In genomic region chr10:80756099-80756498, GRCm38 (mm10) we compare ENCODE assay signal across 7 mouse cellular contexts. TPM values are rescaled to one million over a fixed set of nuclear protein-coding genes. Genes with fewer than 3 reads are reported as not detected.
DNase-seq lines count a peak whose midpoint lies in the region; ATAC-seq and TF ChIP-seq lines count a peak whose summit lies in the region.

No protein-coding gene starts in this region.

- TF ChIP-seq EP300 in CH12.LX (IDR thresholded peaks at IDR 0.05; ENCODE audit: low read length) = no peak
- no peak for TF ChIP-seq EP300 in liver, embryonic 14.5 days (IDR thresholded peaks at IDR 0.05; ENCODE audit: low read depth)

- TF ChIP-seq POLR2A in CH12.LX (IDR thresholded peaks at IDR 0.05; ENCODE audit: low read depth, low read length) = no peak

- H3K9me3 ChIP-seq in CH12.LX (replicated peaks; ENCODE audit: low read length) = no peaks in the 10 kb centered on the region
- H3K9me3 ChIP-seq in heart, embryonic 15.5 days (replicated peaks) = no peaks in the 10 kb centered on the region
- H3K9me3 ChIP-seq in liver, embryonic 14.5 days (ENCODE audit: control insufficient read depth, low read length) = no peaks in the 10 kb centered on the region

- peaks cover 0 to 26% of the 10 kb centered on the region in 2 experiments for H3K36me3 ChIP-seq in CH12.LX (replicated peaks in 1 of 2; ENCODE audit: control insufficient read depth in 1 of 2, insufficient read depth in 1 of 2, low read length in 1 of 2)
- H3K36me3 ChIP-seq in heart, embryonic 15.5 days = no peaks in the 10 kb centered on the region
- H3K36me3 ChIP-seq in liver, embryonic 14.5 days (replicated peaks; ENCODE audit: control insufficient read depth, insufficient read depth, low read depth) = no peaks in the 10 kb centered on the region

- no peak for TF ChIP-seq CTCF in CH12.LX (conservative IDR thresholded peaks at IDR 0.05 in 1 of 2, IDR thresholded peaks at IDR 0.05 in 1 of 2; ENCODE audit: low read depth in 2 of 2, low read length in 2 of 2)
- peak; percentile 46 for TF ChIP-seq CTCF in liver, embryonic 14.5 days (IDR thresholded peaks at IDR 0.05; ENCODE audit: low read depth)

- in situ Hi-C loops in CH12.LX (cut with MboI; ENCODE audit: low pct_ligation_motif_present, low pct_unique_long_range_greater_than_20kb, low sequenced_read_pairs) = no loop called here

- DNase-seq in A20 (ENCODE audit: low read depth, low spot score) = peak; percentile 24
- no peak for DNase-seq in CH12.LX (ENCODE audit: extremely low read depth)
- no peak for DNase-seq in liver, embryonic 14.5 days (ENCODE audit: low read depth in 3 of 3, low spot score in 3 of 3)
- no peak for DNase-seq in adrenal gland, adult 8-10 months
- no peak for DNase-seq in layer of hippocampus, postnatal 25 days (ENCODE audit: extremely low spot score in 1 of 2, low spot score in 1 of 2)
- DNase-seq in right cerebral cortex, postnatal 25 days = no peak

- no peak overlapping the region for H3K27ac ChIP-seq in CH12.LX (ENCODE audit: insufficient read depth, low read depth)
- H3K27ac ChIP-seq in heart, embryonic 15.5 days = peak overlapping the region; percentile 87
- no peak overlapping the region for H3K27ac ChIP-seq in liver, embryonic 14.5 days

- peaks cover 59% of the 10 kb centered on the region for H3K79me2 ChIP-seq in CH12.LX (replicated peaks; ENCODE audit: control insufficient read depth, extremely low read depth, insufficient read depth, poor library complexity, severe bottlenecking)

- dilution Hi-C loops in CH12.LX (cut with MboI; ENCODE audit: extremely low pct_ligation_motif_present, extremely low pct_unique_long_range_greater_than_20kb, low sequenced_read_pairs) = no loop called here

- WGBS in heart, embryonic 15.5 days = 10% methylated on average over 3 of the region's 3 CpGs
- 20% methylated on average over 3 of the region's 3 CpGs for WGBS in liver, embryonic 14.5 days (ENCODE audit: insufficient replicate concordance)

- peak overlapping the region; percentile 52 for H3K4me2 ChIP-seq in CH12.LX (ENCODE audit: insufficient read depth, low read depth, poor library complexity, severe bottlenecking)
- H3K4me2 ChIP-seq in heart, embryonic 15.5 days = peak overlapping the region; percentile 74
- peak overlapping the region; percentile 97 for H3K4me2 ChIP-seq in liver, embryonic 14.5 days (ENCODE audit: low read depth)

- H3K9ac ChIP-seq in CH12.LX (ENCODE audit: insufficient read depth, low read depth) = peak overlapping the region; percentile 96
- peak overlapping the region; percentile 90 for H3K9ac ChIP-seq in heart, embryonic 15.5 days
- H3K9ac ChIP-seq in liver, embryonic 14.5 days (replicated peaks) = peak overlapping the region; percentile 84

- H3K4me1 ChIP-seq in CH12.LX (ENCODE audit: control insufficient read depth in 1 of 2, insufficient read depth in 2 of 2) = peaks cover 28 to 63% of the 10 kb centered on the region in 2 experiments
- H3K4me1 ChIP-seq in heart, embryonic 15.5 days (replicated peaks) = peaks cover 73% of the 10 kb centered on the region
- H3K4me1 ChIP-seq in liver, embryonic 14.5 days (replicated peaks; ENCODE audit: control insufficient read depth in 2 of 2, insufficient read depth in 2 of 2, low read length in 1 of 2) = peaks cover 26 to 46% of the 10 kb centered on the region in 2 experiments

- no peak for TF ChIP-seq RAD21 in CH12.LX (IDR thresholded peaks at IDR 0.05; ENCODE audit: low read depth, low read length)

- H3K27me3 ChIP-seq in CH12.LX (replicated peaks) = no peaks in the 10 kb centered on the region
- H3K27me3 ChIP-seq in heart, embryonic 15.5 days = no peaks in the 10 kb centered on the region
- H3K27me3 ChIP-seq in liver, embryonic 14.5 days (ENCODE audit: control insufficient read depth, insufficient read depth, low read length) = no peaks in the 10 kb centered on the region

- peak overlapping the region; percentile 93 to 98 (median 96) for H3K4me3 ChIP-seq in CH12.LX (replicated peaks in 1 of 3; ENCODE audit: low read depth in 2 of 3, low read length in 2 of 3, poor library complexity in 1 of 3)
- peak overlapping the region; percentile 89 for H3K4me3 ChIP-seq in heart, embryonic 15.5 days
- peak overlapping the region; percentile 86 to 99 for H3K4me3 ChIP-seq in liver, embryonic 14.5 days (ENCODE audit: insufficient read depth in 1 of 2, low read depth in 2 of 2, low read length in 2 of 2)

- no peak for ATAC-seq in heart, embryonic 15.5 days (replicated peaks; ENCODE audit: insufficient number of reproducible peaks, insufficient read depth, low FRiP score, low read depth)
- ATAC-seq in liver, embryonic 14.5 days (ENCODE audit: insufficient read depth) = no peak

TF ChIP-seq in CH12.LX, 34 proteins besides CTCF, POLR2A, EP300 and RAD21:
- TF ChIP-seq TCF12 (IDR thresholded peaks at IDR 0.05; ENCODE audit: low read depth, low read length) = no peak
- no peak for TF ChIP-seq ZKSCAN1 (IDR thresholded peaks at IDR 0.05; ENCODE audit: borderline replicate concordance, low read depth, low read length)
- TF ChIP-seq ZMIZ1 (IDR thresholded peaks at IDR 0.05; ENCODE audit: low read depth, low read length) = no peak
- TF ChIP-seq USF2 (conservative IDR thresholded peaks at IDR 0.05; ENCODE audit: low read depth, low read length) = no peak
- TF ChIP-seq MXI1 (IDR thresholded peaks at IDR 0.05; ENCODE audit: low read depth, low read length) = 0 out of 2 replicates have a peak, but pooled peaks have one; percentile 33
- TF ChIP-seq TBP (conservative IDR thresholded peaks at IDR 0.05; ENCODE audit: low read depth, low read length) = no peak

RNA-seq across cellular contexts. Expression of gene Dot1l, which starts 1.1 kb away (rescaled TPM):
- 13.3 and 15.5 TPM in 2 replicates for total RNA-seq in CH12.LX (2012; rRNA removed)
- total RNA-seq in CH12.LX (2014; rRNA removed) = 2.7 and 3.3 TPM in 2 replicates
- polyA plus RNA-seq in CH12.LX (2012; ENCODE audit: insufficient read length, low read depth) = 30.9 and 43.8 TPM in 2 replicates
- polyA plus RNA-seq in heart, embryonic 15.5 days (2015; fragmentation: Nextera tagmentation; extraction: Ambion mirVana) = 16.1 and 22.4 TPM in 2 replicates
- 11.5 and 11.6 TPM in 2 replicates for polyA plus RNA-seq in liver, embryonic 14.5 days (2012; rRNA removed)
- 7.1 and 8.3 TPM in 2 replicates for polyA plus RNA-seq in liver, embryonic 14.5 days (2014; fragmentation: Nextera tagmentation; extraction: Ambion mirVana)
- 10 to 100 TPM; 35.0 to 78.6 (median 57.4) TPM for total RNA-seq in adrenal gland, adult 8-10 months (2022)
- 10 to 100 TPM; 39.9 to 60.6 TPM for total RNA-seq in layer of hippocampus, postnatal 25 days (2021)

RNA-seq across cellular contexts. Expression of gene Ap3d1, which starts 14.0 kb away (rescaled TPM):
- total RNA-seq in CH12.LX (2012; rRNA removed) (48.1 and 49.4 TPM in 2 replicates), CH12.LX (2014; rRNA removed) (24.2 and 28.4 TPM in 2 replicates)
- polyA plus RNA-seq in CH12.LX (2012; ENCODE audit: insufficient read length, low read depth) = 46.5 and 57.0 TPM in 2 replicates
- 45.0 and 51.4 TPM in 2 replicates for polyA plus RNA-seq in heart, embryonic 15.5 days (2015; fragmentation: Nextera tagmentation; extraction: Ambion mirVana)
- 24.5 and 26.2 TPM in 2 replicates for polyA plus RNA-seq in liver, embryonic 14.5 days (2012; rRNA removed)
- polyA plus RNA-seq in liver, embryonic 14.5 days (2014; fragmentation: Nextera tagmentation; extraction: Ambion mirVana) = 20.1 and 22.4 TPM in 2 replicates
- total RNA-seq in adrenal gland, adult 8-10 months (2022) = 100 to 1,000 TPM in 2 of 4 experiments, 10 to 100 TPM in 2; 91.8 to 136 (median 113) TPM
- total RNA-seq in layer of hippocampus, postnatal 25 days (2021) = 100 to 1,000 TPM; 128 to 143 TPM

RNA-seq across cellular contexts. Expression of gene Sf3a2, which starts 41.9 kb away (rescaled TPM):
- total RNA-seq in CH12.LX (2012; rRNA removed) (29.0 and 36.5 TPM in 2 replicates), CH12.LX (2014; rRNA removed) (7.8 and 12.4 TPM in 2 replicates)
- 136 and 153 TPM in 2 replicates for polyA plus RNA-seq in CH12.LX (2012; ENCODE audit: insufficient read length, low read depth)
- polyA plus RNA-seq in heart, embryonic 15.5 days (2015; fragmentation: Nextera tagmentation; extraction: Ambion mirVana) = 38.3 and 48.3 TPM in 2 replicates
- 26.1 and 35.6 TPM in 2 replicates for polyA plus RNA-seq in liver, embryonic 14.5 days (2012; rRNA removed)
- polyA plus RNA-seq in liver, embryonic 14.5 days (2014; fragmentation: Nextera tagmentation; extraction: Ambion mirVana) = 36.1 and 40.7 TPM in 2 replicates
- 10 to 100 TPM; 52.0 to 78.6 (median 55.5) TPM for total RNA-seq in adrenal gland, adult 8-10 months (2022)
- 10 to 100 TPM; 46.2 to 52.0 TPM for total RNA-seq in layer of hippocampus, postnatal 25 days (2021)

RNA-seq across cellular contexts. Expression of gene Plekhj1, which starts 42.3 kb away (rescaled TPM):
- total RNA-seq in CH12.LX (2012; rRNA removed) = 63.8 and 81.8 TPM in 2 replicates
- total RNA-seq in CH12.LX (2014; rRNA removed) = 51.5 and 63.4 TPM in 2 replicates
- 119 and 123 TPM in 2 replicates for polyA plus RNA-seq in CH12.LX (2012; ENCODE audit: insufficient read length, low read depth)
- polyA plus RNA-seq in heart, embryonic 15.5 days (2015; fragmentation: Nextera tagmentation; extraction: Ambion mirVana) = 65.2 and 83.1 TPM in 2 replicates
- polyA plus RNA-seq in liver, embryonic 14.5 days (2012; rRNA removed) = 46.7 and 50.8 TPM in 2 replicates
- 77.0 and 85.0 TPM in 2 replicates for polyA plus RNA-seq in liver, embryonic 14.5 days (2014; fragmentation: Nextera tagmentation; extraction: Ambion mirVana)
- 100 to 1,000 TPM in 3 of 4 experiments, 10 to 100 TPM in 1; 92.4 to 130 (median 107) TPM for total RNA-seq in adrenal gland, adult 8-10 months (2022)
- total RNA-seq in layer of hippocampus, postnatal 25 days (2021) = 10 to 100 TPM; 63.6 to 71.6 TPM

RNA-seq across cellular contexts. Expression of gene Amh, which starts 48.9 kb away (rescaled TPM):
- total RNA-seq in CH12.LX (2012; rRNA removed) = 0.59 and 0.71 TPM in 2 replicates
- total RNA-seq in CH12.LX (2014; rRNA removed) = 0.43 TPM in 1 of 2 replicates, not detected in the other
- polyA plus RNA-seq in CH12.LX (2012; ENCODE audit: insufficient read length, low read depth) = 0.78 and 1.1 TPM in 2 replicates
- polyA plus RNA-seq in heart, embryonic 15.5 days (2015; fragmentation: Nextera tagmentation; extraction: Ambion mirVana) = 0.16 and 0.19 TPM in 2 replicates
- polyA plus RNA-seq in liver, embryonic 14.5 days (2012; rRNA removed) = 0.31 and 0.36 TPM in 2 replicates
- 0.08 TPM in 1 of 2 replicates, not detected in the other for polyA plus RNA-seq in liver, embryonic 14.5 days (2014; fragmentation: Nextera tagmentation; extraction: Ambion mirVana)
- total RNA-seq in adrenal gland, adult 8-10 months (2022) = 1 to 10 TPM in 1 of 4 experiments, under 1 TPM in 3; 0.20 to 1.3 (median 0.68) TPM
- total RNA-seq in layer of hippocampus, postnatal 25 days (2021) = 1 to 10 TPM; 2.3 to 3.2 TPM
